Mouse (Mus musculus) testis, postnatal 10 days (tissue): ENCODE measurements around the gene Ube2g1.
"Not testable (repeated sequence)": the region's sequence is repeated elsewhere in the genome, so short reads cannot be mapped to it uniquely, and the experiment has no call there.

ENCODE experiments used
- DNase-seq: peaks from one replicate; pipeline ENCODE4 v3.0.0; 2021; ENCODE audit warnings: low spot score

Gene Ube2g1

GRCm38 (mm10) chr11:72695025-72695424 is 87.9 kb downstream of the Ube2g1 start:
- no peak for DNase-seq

GRCm38 (mm10) chr11:72696368-72696971 is 89.4 kb downstream of the Ube2g1 start:
- no peak for DNase-seq

GRCm38 (mm10) chr11:72697323-72697722 is 90.2 kb downstream of the Ube2g1 start:
- DNase-seq = no peak

GRCm38 (mm10) chr11:72705111-72705510 is 98.0 kb downstream of the Ube2g1 start:
- not testable (repeated sequence) for DNase-seq

- DNase-seq = peak; percentile 52
Observed at GRCm38 (mm10) chr11:72712721-72713120, 105.6 kb downstream of the Ube2g1 start.

- DNase-seq = no peak
Observed at GRCm38 (mm10) chr11:72718161-72718560, 111.1 kb downstream of the Ube2g1 start.

- no peak for DNase-seq
Observed at GRCm38 (mm10) chr11:72723165-72723564, 116.1 kb downstream of the Ube2g1 start.

GRCm38 (mm10) chr11:72723871-72724270 is 116.8 kb downstream of the Ube2g1 start:
- no peak for DNase-seq

GRCm38 (mm10) chr11:72726023-72726422 is 118.9 kb downstream of the Ube2g1 start:
- DNase-seq = peak; percentile 43

GRCm38 (mm10) chr11:72733736-72734135 is 126.7 kb downstream of the Ube2g1 start:
- no peak for DNase-seq

GRCm38 (mm10) chr11:72734840-72735518 is 127.9 kb downstream of the Ube2g1 start:
- DNase-seq = no peak

GRCm38 (mm10) chr11:72735519-72735860 is 128.4 kb downstream of the Ube2g1 start:
- no peak for DNase-seq
